Mouse (Mus musculus) megakaryocyte progenitor cell, adult 5-6 weeks (primary cell): Measurements from ENCODE around the gene Pcbd1. TPM values are rescaled to one million over a fixed set of nuclear protein-coding genes. Genes with fewer than 3 reads are reported as not detected.
"Not testable (repeated sequence)": the region's sequence is repeated elsewhere in the genome, so short reads cannot be mapped to it uniquely, and the experiment has no call there.

ENCODE experiments used
- ATAC-seq: replicated peaks from 2 replicates; pipeline ENCODE4 v1.8.0; 2016; ENCODE audit warnings: mild to moderate bottlenecking, moderate TSS enrichment, inconsistent platforms; ENCODE audit not compliant: poor library complexity
- total RNA-seq, 2 experiments: library from RNA; stranded (forward) in 1 of 2; stranded (reverse) in 1 of 2; fragments of 157-497, 149-512 nt in 1 of 2; fragments of 200-1000 nt in 1 of 2; gene quantifications; 2 replicates each; pipeline versions ENCODE4 v1.2.3 to v1.2.4; 2015 to 2017

Pcbd1 gene
- total RNA-seq, 2 experiments from 2014 or later = 11.0 to 15.8 TPM

DNA sequence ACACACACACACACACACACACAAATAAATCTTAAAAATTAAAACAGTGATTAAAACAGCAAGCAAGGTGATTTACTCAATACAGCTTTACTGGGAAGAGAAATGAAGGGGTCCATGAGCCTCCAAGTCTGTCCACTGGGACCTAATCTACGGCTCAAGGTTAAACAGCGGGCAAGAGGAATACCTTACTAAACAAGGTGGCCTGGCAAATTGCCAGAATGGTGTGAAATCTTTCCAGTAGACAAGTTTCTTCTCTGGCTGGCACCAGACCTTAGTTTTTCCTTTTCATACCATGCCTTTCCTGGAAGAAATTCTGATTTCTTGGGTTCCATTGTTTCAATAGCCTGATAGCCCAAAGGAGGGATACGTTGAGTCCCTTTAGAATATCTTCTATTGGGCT is 663 bp upstream of the Pcbd1 start:
- no peak for ATAC-seq

DNA sequence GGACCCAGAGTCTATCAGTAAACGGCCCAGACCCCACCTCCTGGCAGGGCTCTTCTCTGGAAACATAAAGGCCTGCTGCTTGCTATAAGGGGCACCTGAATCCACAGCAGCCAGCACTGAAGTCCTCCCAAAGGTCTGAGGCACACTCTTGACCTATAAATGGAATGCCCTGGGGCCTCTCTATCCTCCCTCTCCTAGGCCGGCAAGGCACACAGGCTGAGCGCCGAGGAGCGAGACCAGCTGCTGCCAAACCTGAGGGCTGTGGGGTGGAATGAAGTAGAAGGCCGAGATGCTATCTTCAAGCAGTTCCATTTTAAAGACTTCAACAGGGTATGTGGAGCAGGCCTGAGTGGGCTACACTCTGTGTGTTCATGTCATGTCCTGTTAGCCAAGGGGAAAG is 2.7 kb downstream of the Pcbd1 start:
- ATAC-seq = no peak

DNA sequence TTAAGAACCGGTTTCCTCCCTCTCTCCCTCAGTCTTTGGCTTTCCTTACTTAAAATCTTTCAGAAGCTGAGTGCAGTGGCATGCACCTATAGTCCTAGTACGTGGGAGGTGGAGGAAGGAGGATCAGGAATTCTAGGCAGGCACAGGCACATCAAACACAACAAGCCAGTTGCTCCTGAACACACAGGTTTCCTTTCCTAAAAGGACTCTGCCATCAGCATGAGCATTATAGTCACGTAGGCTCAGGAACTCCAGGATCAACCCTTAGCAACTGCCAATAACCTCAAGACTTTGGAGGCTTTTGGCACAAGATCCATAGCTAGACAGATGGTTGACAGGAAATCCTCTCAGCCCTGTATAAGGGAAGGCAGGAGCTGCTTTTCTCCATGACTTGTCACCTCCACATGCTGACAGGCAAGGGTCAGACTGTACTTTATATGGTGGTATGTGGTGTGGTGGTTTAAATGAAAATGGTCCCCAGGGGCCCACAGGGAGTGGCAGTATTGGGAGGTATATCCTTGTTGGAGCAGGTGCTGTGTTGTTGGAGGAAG is 14.5 kb downstream of the Pcbd1 start:
- no peak for ATAC-seq

DNA sequence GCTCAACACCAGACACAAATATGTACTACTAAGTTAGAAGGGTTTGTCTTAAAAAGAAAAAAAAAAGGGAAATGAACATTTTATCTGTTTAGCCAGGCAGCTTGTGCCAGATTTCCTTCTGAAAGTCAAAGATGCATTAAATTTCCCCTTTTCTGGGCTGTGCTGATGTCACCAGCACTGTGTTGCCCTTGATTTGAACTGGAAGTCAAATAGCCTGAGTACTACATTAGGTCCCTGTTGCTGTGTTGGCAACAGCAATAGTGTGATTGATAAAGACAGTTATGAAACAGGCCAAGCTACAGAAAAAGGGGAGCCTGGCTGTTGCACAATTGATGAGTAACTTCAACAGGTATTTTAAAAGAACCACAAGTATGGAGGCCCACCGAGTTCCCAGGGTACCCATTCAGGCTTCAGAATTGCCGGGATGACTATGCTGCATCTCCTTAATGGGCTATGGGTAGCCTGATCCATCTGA is 25.2 kb downstream of the Pcbd1 start:
- ATAC-seq = peak; percentile 77

DNA sequence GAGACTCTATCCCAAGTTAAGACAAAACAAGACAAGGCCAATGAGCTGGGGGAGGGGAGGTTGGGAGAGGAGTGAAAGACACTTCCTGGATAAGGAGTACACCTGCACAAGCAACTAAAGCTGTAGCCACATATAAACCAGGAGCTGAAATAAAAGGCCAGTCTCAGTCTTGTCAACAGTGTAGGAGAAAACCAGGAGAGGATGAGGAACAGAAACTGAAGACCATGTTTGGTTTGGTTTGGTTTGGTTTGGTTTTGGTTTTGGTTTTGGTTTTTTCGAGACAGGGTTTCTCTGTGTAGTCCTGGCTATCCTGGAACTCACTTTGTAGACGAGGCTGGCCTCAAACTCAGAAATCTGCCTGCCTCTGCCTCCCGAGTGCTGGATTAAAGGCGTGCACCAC is 32.6 kb downstream of the Pcbd1 start:
- not testable (repeated sequence) for ATAC-seq

DNA sequence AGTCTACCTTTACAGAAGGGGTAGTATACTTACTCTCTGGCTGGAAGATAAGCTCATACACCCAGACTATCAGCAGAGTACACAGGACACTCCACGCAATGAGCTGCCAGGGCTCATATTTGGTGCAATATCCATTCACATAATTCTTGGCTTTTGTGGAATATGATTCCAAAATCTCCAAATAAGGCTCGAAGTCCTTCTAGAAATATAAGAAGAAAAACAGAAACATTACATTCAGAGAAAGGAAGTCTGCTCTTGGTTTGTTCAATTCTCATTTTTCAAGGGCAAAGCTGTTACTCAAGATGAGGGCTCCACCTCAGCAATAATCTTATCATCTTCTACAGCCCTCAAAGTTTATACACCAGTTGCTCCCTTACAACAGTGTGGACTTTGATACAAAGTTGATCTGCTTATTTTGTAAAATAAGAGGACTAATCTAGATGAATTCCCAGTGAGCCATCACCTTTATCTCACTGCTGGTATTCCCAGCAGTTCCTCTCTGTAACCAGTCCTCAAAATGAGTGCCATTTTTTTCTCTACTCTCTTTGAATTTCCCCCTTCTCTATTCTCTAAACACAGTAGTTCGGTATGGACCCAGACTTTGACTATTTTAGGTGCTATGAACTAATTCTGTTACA is 34.3 kb downstream of the Pcbd1 start:
- ATAC-seq = peak; percentile 80

DNA sequence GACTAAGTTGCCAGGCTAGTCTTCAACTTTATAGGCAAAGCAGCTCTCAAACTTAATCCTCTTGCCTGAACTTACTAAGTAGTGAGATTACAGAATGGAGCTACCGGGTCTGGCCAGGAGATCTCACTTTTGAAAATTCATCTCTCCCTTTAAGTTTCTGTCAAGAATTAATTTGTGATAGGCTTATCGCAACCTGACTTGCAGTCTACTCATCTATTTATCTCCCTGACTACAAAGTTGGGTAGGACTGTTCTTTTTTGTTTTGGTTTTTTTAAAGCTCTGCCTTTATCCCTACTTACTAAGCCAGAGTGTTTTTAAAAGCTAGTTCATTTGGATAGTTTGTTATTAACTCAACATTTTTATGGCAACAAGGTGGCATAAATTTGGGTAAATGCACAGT is 35.3 kb downstream of the Pcbd1 start:
- ATAC-seq = peak; percentile 16; the same call in 1 of the 2 replicates

DNA sequence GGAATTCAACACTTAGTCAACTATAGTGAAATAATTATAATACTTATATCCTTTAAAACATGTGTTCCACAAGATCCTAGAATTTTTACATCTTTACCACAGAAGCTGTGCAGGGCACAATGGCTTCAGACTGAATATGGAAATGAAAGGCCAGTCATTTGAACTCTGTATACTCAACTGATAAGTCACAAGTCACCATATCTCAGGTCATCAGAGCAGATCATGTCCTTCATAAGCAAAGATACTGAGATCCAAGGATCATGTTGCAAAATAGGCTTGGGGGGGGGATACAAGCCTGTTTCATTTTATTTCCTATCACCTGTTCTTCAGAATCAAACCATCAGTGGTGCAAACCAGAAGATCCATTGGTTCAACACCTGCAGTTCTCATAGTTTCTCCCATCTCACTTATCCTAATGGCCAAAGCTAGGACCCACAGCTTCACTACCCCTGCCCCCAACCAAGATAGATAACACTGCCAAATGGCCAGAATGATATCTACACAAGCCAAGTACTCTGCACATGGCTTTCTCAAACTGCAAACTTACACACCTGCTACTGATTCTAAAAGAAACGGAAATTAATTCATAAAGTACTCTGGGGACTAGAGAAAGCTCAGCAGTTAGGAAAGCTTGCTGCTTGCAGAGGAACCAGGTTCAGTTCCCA is 39.7 kb downstream of the Pcbd1 start:
- no peak for ATAC-seq

DNA sequence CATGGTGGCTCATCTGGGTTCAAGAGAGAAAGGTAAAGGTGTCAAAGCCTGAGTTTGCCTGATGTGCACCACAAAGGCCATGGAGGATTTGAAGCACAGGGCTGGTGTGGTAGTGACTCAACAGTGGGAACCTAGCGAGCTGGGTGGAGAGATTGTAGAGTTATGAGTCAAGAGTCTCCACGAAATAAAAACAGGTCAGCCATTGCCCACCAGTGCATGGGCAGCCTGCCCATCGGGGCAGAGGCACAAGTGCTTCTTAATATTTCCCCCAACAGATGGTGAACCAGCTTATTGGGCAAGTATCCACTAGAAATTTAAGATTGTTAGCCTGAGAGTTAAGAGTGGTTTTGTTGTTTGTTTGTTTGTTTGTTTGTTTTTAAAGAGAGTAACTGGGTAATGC is 41.8 kb downstream of the Pcbd1 start:
- ATAC-seq = no peak

DNA sequence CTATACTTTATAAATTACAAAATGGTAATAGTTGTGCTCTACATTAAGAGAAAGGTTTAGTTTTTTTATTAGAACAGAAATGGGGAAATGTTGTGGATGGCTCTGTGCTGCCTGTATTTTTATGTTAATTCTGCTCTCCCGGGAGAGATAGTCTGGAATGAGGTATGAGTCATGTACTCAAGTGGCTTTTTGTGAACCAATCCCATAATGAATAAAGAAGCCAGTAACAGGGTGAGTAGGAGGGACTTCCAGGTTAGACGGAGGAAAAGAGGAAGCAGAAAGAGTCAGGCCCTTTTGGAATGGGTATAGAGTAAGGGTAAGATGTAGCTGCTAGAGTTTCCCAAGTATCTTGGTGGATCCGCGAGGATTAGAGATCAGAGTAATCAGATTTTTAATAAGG is 44.9 kb downstream of the Pcbd1 start:
- 0 out of 2 replicates have a peak, but pooled peaks have one; percentile 34 for ATAC-seq

DNA sequence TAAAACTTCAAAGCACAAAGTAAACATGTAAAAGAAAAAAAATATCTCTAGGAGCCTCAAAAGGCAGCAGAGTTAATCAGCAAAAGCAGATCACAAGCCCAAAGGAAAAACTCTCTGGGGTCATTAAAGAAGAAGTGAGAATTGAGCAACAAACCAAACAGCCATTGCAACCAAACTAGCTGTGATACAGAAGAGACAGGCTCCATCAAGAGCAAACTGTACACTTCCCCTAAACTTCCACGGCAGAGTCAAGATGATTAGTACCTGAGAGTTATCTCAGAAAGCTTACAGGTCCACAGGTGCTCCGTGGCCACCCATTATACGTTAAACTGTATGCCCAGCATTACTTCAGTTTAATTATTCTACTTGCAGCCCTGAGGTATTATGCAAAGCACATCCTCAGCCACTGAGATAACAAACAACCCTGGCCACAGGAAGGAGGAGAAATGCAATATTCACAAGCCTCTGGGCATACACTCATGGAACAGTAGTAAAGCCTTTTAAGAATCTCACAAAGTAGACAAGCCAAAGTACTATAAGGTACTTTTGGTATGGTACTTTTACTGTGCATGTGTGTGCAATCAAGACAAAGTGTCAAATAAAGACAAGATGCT is 46.2 kb downstream of the Pcbd1 start:
- peak; percentile 70 for ATAC-seq

DNA sequence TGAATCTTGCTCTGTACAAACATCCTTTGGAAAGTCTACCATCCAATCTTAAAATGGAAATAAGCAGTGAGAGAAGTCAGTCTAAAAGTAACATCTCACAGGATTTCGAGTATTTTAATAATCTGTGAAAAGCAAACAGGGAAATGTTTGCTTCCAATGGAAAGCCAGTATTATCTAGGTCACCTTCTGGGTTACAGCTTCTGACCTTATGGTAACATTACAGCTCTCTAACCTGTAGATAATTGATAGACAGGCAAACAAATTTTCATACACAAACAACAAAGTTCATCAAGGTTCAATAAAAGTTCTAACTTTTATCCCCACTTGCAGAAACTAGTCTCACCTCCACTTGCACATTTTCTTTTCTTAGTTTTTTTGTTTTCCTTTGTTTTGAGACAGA is 48.4 kb downstream of the Pcbd1 start:
- ATAC-seq = no peak

DNA sequence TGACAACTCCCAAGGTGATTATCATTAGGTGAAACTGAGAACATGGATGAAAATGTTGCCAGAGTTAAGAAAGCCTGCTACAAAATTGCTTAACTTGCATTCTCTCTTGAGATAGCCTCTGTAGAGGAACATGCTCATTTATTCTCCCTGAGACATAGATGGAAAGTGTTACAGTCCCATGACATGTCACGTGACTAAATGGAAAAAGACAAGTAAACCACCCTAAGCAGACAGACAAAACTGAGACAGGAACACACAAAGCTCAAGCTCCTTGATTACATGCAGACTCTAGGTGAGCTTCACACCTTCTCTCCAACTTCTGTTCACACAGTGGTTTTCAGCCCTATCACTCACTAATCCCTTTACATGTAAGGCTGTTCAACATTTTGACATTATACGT is 54.2 kb downstream of the Pcbd1 start:
- no peak for ATAC-seq

Other genes with a start within 250 kb of the Pcbd1 start
- 29.0 and 31.6 TPM in 2 replicates for gene Sgpl1, start 58.4 kb downstream of the Pcbd1 start, total RNA-seq (2015)
- 23.3 and 24.6 TPM in 2 replicates for gene Sgpl1, start 58.4 kb downstream of the Pcbd1 start, total RNA-seq (2017)
- gene Tbata, start 82.6 kb downstream of the Pcbd1 start, total RNA-seq (2015) = not detected in 2 replicates
- not detected in 2 replicates for gene Tbata, start 82.6 kb downstream of the Pcbd1 start, total RNA-seq (2017)
- not detected in 2 replicates for gene Adamts14, start 184.1 kb downstream of the Pcbd1 start, total RNA-seq (2015)
- gene Adamts14, start 184.1 kb downstream of the Pcbd1 start, total RNA-seq (2017) = 0.10 TPM in 1 of 2 replicates, not detected in the other
- not detected in 2 replicates for gene Prf1, start 208.5 kb downstream of the Pcbd1 start, total RNA-seq (2015)
- not detected in 2 replicates for gene Prf1, start 208.5 kb downstream of the Pcbd1 start, total RNA-seq (2017)